8 mouse cellular contexts compared by ENCODE assay signal in genomic region chr6:89008614-89009171, GRCm38 (mm10).
DNase-seq lines count a peak whose midpoint lies in the region; ATAC-seq and TF ChIP-seq lines count a peak whose summit lies in the region.

No protein-coding gene starts in this region.

- WGBS in lung, postnatal 0 days: 3% methylated on average over 18 of the region's 18 CpGs
- 2% methylated on average over 18 of the region's 18 CpGs for WGBS in small intestine, adult 2 months

- H3K9me3 ChIP-seq in lung, postnatal 0 days (ENCODE audit: low read length): no peaks in the 10 kb centered on the region

- ATAC-seq in lung, postnatal 0 days: peak; percentile 96

- H3K4me1 ChIP-seq in lung, postnatal 0 days (ENCODE audit: insufficient read depth, low read depth, low read length): no peaks in the 10 kb centered on the region; the same call in 1 of the 2 replicates
- H3K4me1 ChIP-seq in small intestine, adult 2 months (ENCODE audit: control insufficient read depth, insufficient read depth, insufficient read length, low read length): peaks cover 5% of the 10 kb centered on the region

- no peak overlapping the region for H3K9ac ChIP-seq in lung, postnatal 0 days (replicated peaks; ENCODE audit: low read depth)

- 0 out of 2 replicates have a peak overlapping the region, but pooled peaks have one; percentile 12 for H3K27ac ChIP-seq in lung, postnatal 0 days (ENCODE audit: low read length)
- H3K27ac ChIP-seq in small intestine, adult 2 months (ENCODE audit: insufficient read depth, low read depth, low read length): 0 out of 2 replicates have a peak overlapping the region, but pooled peaks have one; percentile 5

- H3K36me3 ChIP-seq in lung, postnatal 0 days (ENCODE audit: insufficient read depth, low read length): no peaks in the 10 kb centered on the region
- H3K36me3 ChIP-seq in small intestine, adult 2 months (ENCODE audit: control insufficient read depth, insufficient read depth, low read length): no peaks in the 10 kb centered on the region

- peak; percentile 72 for TF ChIP-seq EP300 in lung, postnatal 0 days (IDR thresholded peaks at IDR 0.05)

- no peak for TF ChIP-seq CTCF in lung, postnatal 0 days (IDR thresholded peaks at IDR 0.05)
- no peak for TF ChIP-seq CTCF in small intestine, adult 2 months (IDR thresholded peaks at IDR 0.05; ENCODE audit: extremely low read depth, insufficient read length, insufficient replicate concordance, low read depth, low read length)

- no peak overlapping the region; the same call in 1 of the 2 replicates for H3K4me3 ChIP-seq in lung, postnatal 0 days (ENCODE audit: low read depth, low read length)
- no peak overlapping the region for H3K4me3 ChIP-seq in small intestine, adult 2 months (ENCODE audit: low read depth, low read length)

- TF ChIP-seq POLR2A in small intestine, adult 2 months (IDR thresholded peaks at IDR 0.05; ENCODE audit: low read depth, low read length): no peak

- H3K4me2 ChIP-seq in lung, postnatal 0 days (replicated peaks; ENCODE audit: low read depth, low read length): peak overlapping the region; percentile 41

- no peaks in the 10 kb centered on the region for H3K27me3 ChIP-seq in lung, postnatal 0 days (replicated peaks; ENCODE audit: insufficient read depth, low read length)
- H3K27me3 ChIP-seq in small intestine, adult 2 months (ENCODE audit: control insufficient read depth, insufficient read depth, low read length): no peaks in the 10 kb centered on the region; the same call in 1 of the 2 replicates

- peak; percentile 78 for DNase-seq in R1 (ENCODE audit: low read depth, low spot score)
- DNase-seq in embryo, embryonic 11.5 days (ENCODE audit: low read depth, low spot score): peak; percentile 48
- DNase-seq in heart, adult 9 months (ENCODE audit: low spot score in 2 of 2): peak; percentile 71 to 72
- DNase-seq in kidney, adult 8-10 months: peak; percentile 14 to 22
- DNase-seq in lung, postnatal 0 days (ENCODE audit: low spot score): peak; percentile 85
- DNase-seq in frontal cortex, postnatal 10 days (ENCODE audit: low spot score in 2 of 2): no peak
- DNase-seq in cerebellum, postnatal 4 days (ENCODE audit: low spot score in 2 of 2): no peak

Comparison
In these comparisons a context has a peak if more than half of its experiments do, and no peak if none do; other contexts are left out.
1. DNase-seq: peak in R1 (single experiment), embryo, embryonic 11.5 days (single experiment), heart, adult 9 months (2 of 2), kidney, adult 8-10 months (2 of 2) and lung, postnatal 0 days (single experiment); none in frontal cortex, postnatal 10 days (0 of 2) and cerebellum, postnatal 4 days (0 of 2).